In genomic region chr7:107841719-107842118, GRCm38 (mm10) we compare ENCODE assay signal across 13 mouse cellular contexts. TPM values are rescaled to one million over a fixed set of nuclear protein-coding genes. Genes with fewer than 3 reads are reported as not detected.
A peak's percentile ranks its signal among the peaks of the same experiment; 100 is the strongest.
DNase-seq lines count a peak whose midpoint lies in the region; ATAC-seq and TF ChIP-seq lines count a peak whose summit lies in the region.
"Had no signal": no experiment of that assay in that cellular context is flagged by ENCODE, and none has a peak within 500 bp of the region (broad histone marks: within the 10 kb centered on the region; RNA-seq: fewer than 3 reads in every experiment).

No protein-coding gene starts in this region.

- peak; percentile 56 for TF ChIP-seq CTCF in heart, adult 2 months (IDR thresholded peaks at IDR 0.05)
- peak; percentile 48 for TF ChIP-seq CTCF in lung, embryonic 14.5 days (IDR thresholded peaks at IDR 0.05; ENCODE audit: low read depth)

- no peak overlapping the region for H3K9ac ChIP-seq in heart, adult 2 months (ENCODE audit: low read depth, low read length)
- H3K9ac ChIP-seq in lung, embryonic 14.5 days = no peak overlapping the region
- H3K9ac ChIP-seq: embryonic facial prominence, embryonic 12.5 days had no signal

- H3K9me3 ChIP-seq in lung, embryonic 14.5 days (ENCODE audit: low read depth, low read length) = no peaks in the 10 kb centered on the region
- H3K9me3 ChIP-seq: embryonic facial prominence, embryonic 12.5 days had no signal

- 63% methylated on average over 1 of the region's 1 CpGs for WGBS in heart, adult 2 months
- 80% methylated on average over 1 of the region's 1 CpGs for WGBS in lung, embryonic 14.5 days

- DNase-seq in heart, adult 2 months = no peak
- no peak for DNase-seq in heart, postnatal 4 days
- DNase-seq in lung, embryonic 14.5 days = peak; percentile 45
- no peak for DNase-seq in lung, adult 18-20 months
- DNase-seq in R1 (ENCODE audit: low read depth, low spot score) = peak; percentile 55
- DNase-seq in retina, embryonic 14.5 days (ENCODE audit: low spot score) = peak; percentile 65
- no peak for DNase-seq in gastrocnemius, adult 8-10 months (ENCODE audit: low spot score in 2 of 2)
- DNase-seq: lung, adult 2 months had no signal

- no peak for TF ChIP-seq EP300 in heart, adult 2 months (IDR thresholded peaks at IDR 0.05; ENCODE audit: insufficient read depth, low read depth, low read length)

- intact Hi-C loops in heart, adult 2 months (cut with DNase I) = loop anchor here (2.0 kb wide), 1 partner anchor 25 kb away; no protein-coding TSS in a partner anchor

- no peaks in the 10 kb centered on the region for H3K79me2 ChIP-seq in heart, adult 2 months (replicated peaks; ENCODE audit: control insufficient read depth, insufficient read depth, low read length)

- ATAC-seq in lung, embryonic 14.5 days (ENCODE audit: insufficient read depth) = no peak
- ATAC-seq in erythroblast, adult 5-6 weeks (replicated peaks; ENCODE audit: low FRiP score, poor library complexity, severe bottlenecking) = no peak

- no peak overlapping the region for H3K27ac ChIP-seq in heart, adult 2 months
- no peak overlapping the region for H3K27ac ChIP-seq in lung, embryonic 14.5 days (ENCODE audit: low read depth)
- H3K27ac ChIP-seq: embryonic facial prominence, embryonic 12.5 days had no signal

- no peak overlapping the region for H3K4me3 ChIP-seq in heart, adult 2 months
- H3K4me3 ChIP-seq in lung, embryonic 14.5 days (ENCODE audit: low read depth, low read length) = no peak overlapping the region
- H3K4me3 ChIP-seq: embryonic facial prominence, embryonic 12.5 days had no signal

- H3K36me3 ChIP-seq in heart, adult 2 months (ENCODE audit: control insufficient read depth, insufficient read depth, low read length) = no peaks in the 10 kb centered on the region
- H3K36me3 ChIP-seq in lung, embryonic 14.5 days (ENCODE audit: insufficient read depth) = no peaks in the 10 kb centered on the region
- H3K36me3 ChIP-seq: embryonic facial prominence, embryonic 12.5 days had no signal

- no peak for TF ChIP-seq POLR2A in heart, adult 2 months (IDR thresholded peaks at IDR 0.05; ENCODE audit: insufficient read depth, low read depth, low read length)

- H3K4me1 ChIP-seq in heart, adult 2 months (ENCODE audit: control insufficient read depth, insufficient read depth, low read length) = no peaks in the 10 kb centered on the region
- H3K4me1 ChIP-seq in lung, embryonic 14.5 days (ENCODE audit: insufficient read depth) = no peaks in the 10 kb centered on the region
- H3K4me1 ChIP-seq: embryonic facial prominence, embryonic 12.5 days had no signal

- no peak overlapping the region for H3K4me2 ChIP-seq in lung, embryonic 14.5 days
- H3K4me2 ChIP-seq: embryonic facial prominence, embryonic 12.5 days had no signal

- H3K27me3 ChIP-seq in heart, adult 2 months (ENCODE audit: control insufficient read depth, insufficient read depth, low read length) = no peaks in the 10 kb centered on the region
- no peaks in the 10 kb centered on the region for H3K27me3 ChIP-seq in lung, embryonic 14.5 days (ENCODE audit: insufficient read depth, low read length)
- H3K27me3 ChIP-seq: embryonic facial prominence, embryonic 12.5 days had no signal

RNA-seq across cellular contexts. Expression of gene Olfr470, which starts 5.6 kb away (rescaled TPM):
- not detected for total RNA-seq in heart, adult 2 months (2021)
- not detected in 2 replicates for polyA plus RNA-seq in heart, adult 2 months (2012; rRNA removed)
- total RNA-seq in heart, postnatal 4 days (2021) = not detected
- not detected in 2 replicates for polyA plus RNA-seq in lung, embryonic 14.5 days (2014; fragmentation: Nextera tagmentation; extraction: Ambion mirVana)
- not detected in 2 replicates for total RNA-seq in erythroblast, adult 5-6 weeks (2015; ENCODE audit: low replicate concordance)
- 0.43 TPM in 1 of 2 replicates, not detected in the other for total RNA-seq in erythroblast, adult 5-6 weeks (2017; ENCODE audit: low replicate concordance)
- not detected for total RNA-seq in gastrocnemius, adult 8-10 months (2022)
- total RNA-seq: gastrocnemius, adult 18-20 months; heart, postnatal 25 days had no signal
- polyA plus RNA-seq: embryonic facial prominence, embryonic 12.5 days; lung, adult 2 months; stomach, embryonic 16.5 days had no signal

RNA-seq across cellular contexts. Expression of gene Olfr469, which starts 16.4 kb away (rescaled TPM):
- not detected for total RNA-seq in heart, adult 2 months (2021)
- not detected in 2 replicates for polyA plus RNA-seq in heart, adult 2 months (2012; rRNA removed)
- not detected for total RNA-seq in heart, postnatal 4 days (2021)
- not detected in 2 replicates for polyA plus RNA-seq in lung, embryonic 14.5 days (2014; fragmentation: Nextera tagmentation; extraction: Ambion mirVana)
- total RNA-seq in erythroblast, adult 5-6 weeks (2015; ENCODE audit: low replicate concordance) = not detected in 2 replicates
- total RNA-seq in erythroblast, adult 5-6 weeks (2017; ENCODE audit: low replicate concordance) = not detected in 2 replicates
- not detected for total RNA-seq in gastrocnemius, adult 8-10 months (2022)
- total RNA-seq: gastrocnemius, adult 18-20 months; heart, postnatal 25 days had no signal
- polyA plus RNA-seq: embryonic facial prominence, embryonic 12.5 days; lung, adult 2 months; stomach, embryonic 16.5 days had no signal

RNA-seq across cellular contexts. Expression of gene Olfr467, which starts 29.7 kb away (rescaled TPM):
- total RNA-seq in heart, adult 2 months (2021) = not detected
- polyA plus RNA-seq in heart, adult 2 months (2012; rRNA removed) = not detected in 2 replicates
- not detected for total RNA-seq in heart, postnatal 4 days (2021)
- not detected in 2 replicates for polyA plus RNA-seq in lung, embryonic 14.5 days (2014; fragmentation: Nextera tagmentation; extraction: Ambion mirVana)
- not detected in 2 replicates for total RNA-seq in erythroblast, adult 5-6 weeks (2015; ENCODE audit: low replicate concordance)
- total RNA-seq in erythroblast, adult 5-6 weeks (2017; ENCODE audit: low replicate concordance) = not detected in 2 replicates
- total RNA-seq in gastrocnemius, adult 8-10 months (2022) = not detected
- total RNA-seq: gastrocnemius, adult 18-20 months; heart, postnatal 25 days had no signal
- polyA plus RNA-seq: embryonic facial prominence, embryonic 12.5 days; lung, adult 2 months; stomach, embryonic 16.5 days had no signal

RNA-seq across cellular contexts. Expression of gene Ovch2, which starts 40.7 kb away (rescaled TPM):
- total RNA-seq in heart, adult 2 months (2021) = not detected
- not detected in 2 replicates for polyA plus RNA-seq in heart, adult 2 months (2012; rRNA removed)
- total RNA-seq in heart, postnatal 4 days (2021) = not detected
- not detected in 2 replicates for polyA plus RNA-seq in lung, embryonic 14.5 days (2014; fragmentation: Nextera tagmentation; extraction: Ambion mirVana)
- total RNA-seq in erythroblast, adult 5-6 weeks (2015; ENCODE audit: low replicate concordance) = not detected in 2 replicates
- total RNA-seq in erythroblast, adult 5-6 weeks (2017; ENCODE audit: low replicate concordance) = not detected in 2 replicates
- not detected for total RNA-seq in gastrocnemius, adult 8-10 months (2022)
- total RNA-seq: gastrocnemius, adult 18-20 months; heart, postnatal 25 days had no signal
- polyA plus RNA-seq: embryonic facial prominence, embryonic 12.5 days; lung, adult 2 months; stomach, embryonic 16.5 days had no signal

RNA-seq across cellular contexts. Expression of gene Olfr472, which starts 56.0 kb away (rescaled TPM):
- total RNA-seq in heart, adult 2 months (2021) = not detected
- polyA plus RNA-seq in heart, adult 2 months (2012; rRNA removed) = not detected in 2 replicates
- under 1 TPM in 1 of 2 experiments, not detected in 1; 0.07 TPM for total RNA-seq in heart, postnatal 4 days (2021)
- not detected in 2 replicates for polyA plus RNA-seq in lung, embryonic 14.5 days (2014; fragmentation: Nextera tagmentation; extraction: Ambion mirVana)
- total RNA-seq in erythroblast, adult 5-6 weeks (2015; ENCODE audit: low replicate concordance) = not detected in 2 replicates
- total RNA-seq in erythroblast, adult 5-6 weeks (2017; ENCODE audit: low replicate concordance) = not detected in 2 replicates
- not detected for total RNA-seq in gastrocnemius, adult 8-10 months (2022)
- total RNA-seq: gastrocnemius, adult 18-20 months; heart, postnatal 25 days had no signal
- polyA plus RNA-seq: embryonic facial prominence, embryonic 12.5 days; lung, adult 2 months; stomach, embryonic 16.5 days had no signal

Comparison
In these comparisons a context has a peak if more than half of its experiments do, and no peak if none do; other contexts are left out.
1. DNase-seq: peak in lung, embryonic 14.5 days (single experiment), R1 (single experiment) and retina, embryonic 14.5 days (single experiment); none in heart, adult 2 months (0 of 2), heart, postnatal 4 days (single experiment), lung, adult 18-20 months (0 of 2) and gastrocnemius, adult 8-10 months (0 of 2).